Mouse (Mus musculus): ENCODE data around the gene Rgs9.

GRCm38 (mm10) chr11:109264159-109264768 is 33.7 kb downstream of the Rgs9 start:
- TF ChIP-seq CTCF (IDR thresholded peaks at IDR 0.05; ENCODE audit: borderline replicate concordance, insufficient read depth, low read depth, low read length), result no peak
- no peak for TF ChIP-seq POLR2A (IDR thresholded peaks at IDR 0.05; ENCODE audit: borderline replicate concordance, insufficient read depth, low read length)

All from cerebellum, adult 2 months (tissue).